Mouse (Mus musculus) CH12.LX (cell line): ENCODE data around the gene Ston2. TPM values are rescaled to one million over a fixed set of nuclear protein-coding genes. Genes with fewer than 3 reads are reported as not detected.
A peak's percentile ranks its signal among the peaks of the same experiment; 100 is the strongest.

Experiments used
- DNase-seq: peaks from one replicate; pipeline ENCODE4 v3.0.0-alpha.2; 2013; ENCODE audit errors: extremely low read depth
- H3K27ac ChIP-seq: 2 replicates; pipeline ENCODE4 v1.5.1; 2012; ENCODE audit warnings: low read depth, mild to moderate bottlenecking, control low read depth, moderate library complexity; ENCODE audit not compliant: insufficient read depth
- H3K27me3 ChIP-seq: replicated peaks from 2 replicates; pipeline ENCODE3; 2012; ENCODE audit warnings: inconsistent platforms
- H3K36me3 ChIP-seq, 2 experiments: replicated peaks in 1 of 2; 2 replicates each; pipeline versions ENCODE3 to v1.6.1; 2012; ENCODE audit warnings: inconsistent platforms in 1 of 2, low read length in 1 of 2, mild to moderate bottlenecking in 1 of 2, mixed read lengths in 1 of 2, moderate library complexity in 1 of 2; ENCODE audit not compliant: control insufficient read depth in 1 of 2, insufficient read depth in 1 of 2
- H3K4me1 ChIP-seq, 2 experiments: 2 replicates each; pipeline ENCODE4 v1.6.1; 2012; ENCODE audit warnings: inconsistent platforms in 1 of 2, moderate library complexity in 1 of 2; ENCODE audit not compliant: insufficient read depth in 2 of 2, control insufficient read depth in 1 of 2
- H3K4me2 ChIP-seq: 2 replicates; pipeline ENCODE4 v1.6.1; 2012; ENCODE audit warnings: low read depth, mild to moderate bottlenecking, control low read depth; ENCODE audit not compliant: poor library complexity, insufficient read depth, severe bottlenecking
- H3K4me3 ChIP-seq, 3 experiments: fragments of 150-350 bp in 1 of 3; sonication (generic) in 1 of 3; replicated peaks in 1 of 3; 2 replicates each; pipeline versions ENCODE3 to v1.5.1; 2011 to 2012; ENCODE audit warnings: low read depth in 2 of 3, low read length in 2 of 3, mild to moderate bottlenecking in 2 of 3, moderate library complexity in 2 of 3, control low read depth in 1 of 3, improper control_type of control experiment in 1 of 3, inconsistent platforms in 1 of 3, mixed read lengths in 1 of 3; ENCODE audit not compliant: poor library complexity in 1 of 3
- H3K79me2 ChIP-seq: replicated peaks from 2 replicates; pipeline ENCODE4 v1.6.1; 2012; ENCODE audit warnings: mild to moderate bottlenecking, moderate library complexity; ENCODE audit not compliant: control insufficient read depth, poor library complexity, insufficient read depth, severe bottlenecking; ENCODE audit errors: extremely low read depth
- H3K9ac ChIP-seq: 2 replicates; pipeline ENCODE4 v1.6.1; 2012; ENCODE audit warnings: low read depth, mild to moderate bottlenecking, control low read depth, moderate library complexity; ENCODE audit not compliant: insufficient read depth
- H3K9me3 ChIP-seq: replicated peaks from 2 replicates; pipeline ENCODE3; 2012; ENCODE audit warnings: low read length, inconsistent platforms, mixed read lengths
- BHLHE40 ChIP-seq: IDR thresholded peaks from 2 replicates; pipeline ENCODE4 v1.6.1; 2011; ENCODE audit warnings: mild to moderate bottlenecking, low read depth, low read length, improper control_type of control experiment
- CHD1 ChIP-seq: IDR thresholded peaks from 2 replicates; pipeline ENCODE4 v1.6.1; 2012; ENCODE audit warnings: low read depth, low read length, improper control_type of control experiment, inconsistent platforms
- EP300 ChIP-seq: IDR thresholded peaks from 2 replicates; pipeline ENCODE4 v1.6.1; 2011; ENCODE audit warnings: low read length, improper control_type of control experiment
- IRF4 ChIP-seq: IDR thresholded peaks from 2 replicates; pipeline ENCODE4 v1.6.1; 2014; ENCODE audit warnings: low read depth, mild to moderate bottlenecking, inconsistent platforms, low read length, improper control_type of control experiment
- JUND ChIP-seq: conservative IDR thresholded peaks from 2 replicates; pipeline ENCODE4 v1.6.1; 2011; ENCODE audit warnings: low read depth, low read length, improper control_type of control experiment
- KAT2A ChIP-seq: IDR thresholded peaks from 2 replicates; pipeline ENCODE4 v1.6.1; 2012; ENCODE audit warnings: low read length, improper control_type of control experiment, inconsistent platforms; ENCODE audit not compliant: insufficient replicate concordance
- MAFK ChIP-seq: IDR thresholded peaks from 2 replicates; pipeline ENCODE4 v1.6.1; 2011; ENCODE audit warnings: low read length, improper control_type of control experiment; ENCODE audit not compliant: insufficient replicate concordance
- MXI1 ChIP-seq: IDR thresholded peaks from 2 replicates; pipeline ENCODE4 v1.6.1; 2011; ENCODE audit warnings: mild to moderate bottlenecking, low read depth, low read length, improper control_type of control experiment
- MYC ChIP-seq: IDR thresholded peaks from 2 replicates; pipeline ENCODE4 v1.6.1; 2011; ENCODE audit warnings: low read depth, mild to moderate bottlenecking, improper control_type of control experiment, low read length
- PAX5 ChIP-seq: IDR thresholded peaks from 2 replicates; pipeline ENCODE4 v1.6.1; 2012; ENCODE audit warnings: low read length, inconsistent platforms, mixed read lengths
- POLR2A ChIP-seq: IDR thresholded peaks from 2 replicates; pipeline ENCODE4 v1.6.1; 2011; ENCODE audit warnings: low read depth, mild to moderate bottlenecking, improper control_type of control experiment, low read length
- TCF12 ChIP-seq: IDR thresholded peaks from 2 replicates; pipeline ENCODE4 v1.6.1; 2014; ENCODE audit warnings: low read depth, mild to moderate bottlenecking, inconsistent platforms, low read length, improper control_type of control experiment
- ZC3H11A ChIP-seq: IDR thresholded peaks from 2 replicates; pipeline ENCODE4 v1.6.1; 2012; ENCODE audit warnings: low read depth, mild to moderate bottlenecking, inconsistent platforms, low read length, improper control_type of control experiment
- dilution Hi-C: fragments of 300-500 bp; cut with MboI; formaldehyde crosslinking; loops from 2 replicates; pipeline ENCODE4 v1.14.3; 2020; ENCODE audit warnings: low sequenced_read_pairs; ENCODE audit not compliant: extremely low pct_unique_long_range_greater_than_20kb, extremely low pct_ligation_motif_present
- in situ Hi-C: fragments of 300-500 bp; cut with MboI; formaldehyde crosslinking; loops from 3 replicates; pipeline ENCODE4 v1.14.3; 2019; ENCODE audit warnings: low sequenced_read_pairs, low pct_ligation_motif_present, low pct_unique_long_range_greater_than_20kb, mixed read lengths
- polyA plus RNA-seq: library from polyadenylated mRNA; unstranded; fragments of >175 nt; gene quantifications from 2 replicates; pipeline ENCODE4 v1.2.1, GENCODE M21; 2012; ENCODE audit warnings: low read depth; ENCODE audit not compliant: insufficient read length
- total RNA-seq, 2 experiments: library from RNA; depleted of rRNA; stranded (reverse); fragments of 300-350 nt in 1 of 2; fragments of >200 nt in 1 of 2; gene quantifications; 2 replicates each; pipeline ENCODE4 v1.2.3; 2012 to 2014

Gene Ston2
- total and polyA plus RNA-seq, 3 experiments: 0.21 to 0.34 TPM; not detected in 1

GRCm38 (mm10) chr12:91702829-91703228 lies 85.4 kb downstream of the Ston2 start:
- Histone ChIP-seq H3K4me2 (no peak overlapping the region), H3K27ac (no peak overlapping the region), H3K4me3 (no peak overlapping the region), H3K36me3 (no peaks in the 10 kb centered on the region), H3K9me3 (no peaks in the 10 kb centered on the region), H3K27me3 (no peaks in the 10 kb centered on the region), H3K9ac (no peak overlapping the region), H3K79me2 (no peaks in the 10 kb centered on the region), H3K4me1 (peaks cover 7 to 8% of the 10 kb centered on the region in 2 experiments)
- in situ Hi-C loops (no loop called here), dilution Hi-C loops (no loop called here)
- no peak for DNase-seq
- TF ChIP-seq PAX5 (no peak), JUND (no peak), IRF4 (no peak), MXI1 (no peak), BHLHE40 (no peak), ZC3H11A (no peak), MAFK (no peak), TCF12 (no peak)

- Histone ChIP-seq H3K9ac (no peak overlapping the region), H3K79me2 (no peaks in the 10 kb centered on the region)
- in situ Hi-C loops: no loop called here
Observed at GRCm38 (mm10) chr12:91699451-91700141, 88.6 kb downstream of the Ston2 start.

DNA sequence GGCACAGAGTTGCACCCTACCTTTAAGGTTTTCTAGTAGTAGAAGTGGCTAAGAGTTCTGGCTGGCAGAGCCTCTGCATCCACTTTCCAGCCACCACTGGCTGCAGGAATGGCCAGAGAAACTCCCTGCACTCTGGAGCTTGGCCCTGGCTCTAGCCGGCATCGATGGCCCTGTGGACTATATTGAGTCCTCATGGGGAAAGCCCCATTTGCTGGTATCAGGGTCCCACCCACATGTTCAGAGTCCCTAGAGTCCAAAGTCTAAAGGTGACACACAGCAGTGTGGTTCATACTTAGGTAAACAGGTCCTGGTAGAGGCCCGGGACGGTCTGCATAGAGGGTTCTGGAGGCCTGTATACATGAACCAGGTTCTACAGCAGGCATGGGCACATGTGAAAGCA lies 92.0 kb downstream of the Ston2 start:
- no peak overlapping the region for H3K9ac ChIP-seq
- in situ Hi-C loops (no loop called here), dilution Hi-C loops (no loop called here)
- DNase-seq: peak; percentile 52
- no peaks in the 10 kb centered on the region for H3K9me3 ChIP-seq
- H3K4me2 ChIP-seq: peak overlapping the region; percentile 39; the same call in 1 of the 2 replicates
- H3K27me3 ChIP-seq: no peaks in the 10 kb centered on the region
- no peaks in the 10 kb centered on the region for H3K79me2 ChIP-seq
- no peak overlapping the region for H3K4me3 ChIP-seq
- no peaks in the 10 kb centered on the region for H3K36me3 ChIP-seq
- no peak for TF ChIP-seq CHD1
- H3K27ac ChIP-seq: no peak overlapping the region
- peaks cover 15 to 23% of the 10 kb centered on the region in 2 experiments for H3K4me1 ChIP-seq

More at GRCm38 (mm10) chr12:91699451-91700141, 88.6 kb downstream of the Ston2 start:
- no peaks in the 10 kb centered on the region for H3K27me3 ChIP-seq
- no peak overlapping the region for H3K4me3 ChIP-seq
- H3K9me3 ChIP-seq: no peaks in the 10 kb centered on the region
- no peaks in the 10 kb centered on the region for H3K36me3 ChIP-seq
- no peak overlapping the region for H3K27ac ChIP-seq
- peaks cover 15 to 20% of the 10 kb centered on the region in 2 experiments for H3K4me1 ChIP-seq
- dilution Hi-C loops: no loop called here
- H3K4me2 ChIP-seq: no peak overlapping the region
- TF ChIP-seq KAT2A: no peak
- TF ChIP-seq JUND: no peak
- TF ChIP-seq MYC: no peak
- no peak for TF ChIP-seq POLR2A
- TF ChIP-seq EP300: no peak
- DNase-seq: peak; percentile 39
